Mouse (Mus musculus) heart, embryonic 14.5 days (tissue): ENCODE results near the gene Abcb9. TPM values are rescaled to one million over a fixed set of nuclear protein-coding genes. Genes with fewer than 3 reads are reported as not detected.

Source experiments
- ATAC-seq: fragments of 200-750 bp; cut with Nextera tagmentation; 2 replicates; pipeline ENCODE4 v1.8.0; 2017; ENCODE audit warnings: low read depth, moderate TSS enrichment; ENCODE audit not compliant: insufficient number of reproducible peaks, insufficient read depth, low FRiP score
- H3K27ac ChIP-seq, 2 experiments: fragments of 200-500 bp in 1 of 2; fragments of 300-500 bp in 1 of 2; sonication (generic) in 1 of 2; replicated peaks in 1 of 2; 2 replicates each; pipeline ENCODE4 v1.5.1; 2012 to 2014; ENCODE audit warnings: low read depth in 2 of 2, low read length in 2 of 2, control low read depth in 1 of 2, mild to moderate bottlenecking in 1 of 2, mixed read lengths in 1 of 2; ENCODE audit not compliant: control insufficient read depth in 1 of 2, insufficient read depth in 1 of 2
- H3K27me3 ChIP-seq: fragments of 300-500 bp; sonication (generic); 2 replicates; pipeline ENCODE4 v1.6.1; 2014; ENCODE audit warnings: mild to moderate bottlenecking, low read length, control low read depth; ENCODE audit not compliant: control insufficient read depth, insufficient read depth
- H3K36me3 ChIP-seq: fragments of 300-500 bp; sonication (generic); 2 replicates; pipeline ENCODE4 v1.6.1; 2014; ENCODE audit warnings: mild to moderate bottlenecking, control low read depth, low read length, mixed read lengths; ENCODE audit not compliant: control insufficient read depth, insufficient read depth
- H3K4me1 ChIP-seq, 2 experiments: fragments of 200-500 bp in 1 of 2; fragments of 300-500 bp in 1 of 2; sonication (generic) in 1 of 2; 2 replicates each; pipeline ENCODE4 v1.6.1; 2012 to 2014; ENCODE audit warnings: low read length in 2 of 2, control low read depth in 1 of 2, mixed read lengths in 1 of 2; ENCODE audit not compliant: control insufficient read depth in 2 of 2, insufficient read depth in 2 of 2
- H3K4me2 ChIP-seq: fragments of 300-500 bp; sonication (generic); 2 replicates; pipeline ENCODE4 v1.6.1; 2014; ENCODE audit warnings: mild to moderate bottlenecking, low read length
- H3K4me3 ChIP-seq, 2 experiments: fragments of 200-500 bp in 1 of 2; fragments of 300-500 bp in 1 of 2; sonication (generic) in 1 of 2; 2 replicates each; pipeline ENCODE4 v1.5.1; 2012 to 2014; ENCODE audit warnings: low read length in 2 of 2, mild to moderate bottlenecking in 2 of 2, control low read depth in 1 of 2, low read depth in 1 of 2, moderate library complexity in 1 of 2; ENCODE audit not compliant: control insufficient read depth in 1 of 2, insufficient read depth in 1 of 2
- H3K9ac ChIP-seq: fragments of 300-500 bp; sonication (generic); 2 replicates; pipeline ENCODE4 v1.6.1; 2014; ENCODE audit warnings: mild to moderate bottlenecking, low read length
- H3K9me3 ChIP-seq: fragments of 300-500 bp; sonication (generic); 2 replicates; pipeline ENCODE4 v1.6.1; 2016; ENCODE audit warnings: low read length, control low read depth; ENCODE audit not compliant: control insufficient read depth
- WGBS: fragments of 180-500 bp; shearing (Covaris S2); extraction: QIAGEN DNeasy Blood & Tissue Kit; methylation state at CpG from one replicate; pipeline ENCODE4 v1.1.7; 2014; 5-methylcytosine and 5-hydroxymethylcytosine counted together
- polyA plus RNA-seq: library from polyadenylated mRNA; unstranded; fragments of >200 nt; fragmentation: Nextera tagmentation; extraction: Ambion mirVana; gene quantifications from 2 replicates; pipeline ENCODE4 v1.2.1, GENCODE M21; 2014

Abcb9 gene
- polyA plus RNA-seq, 1 experiment from 2014 or later = 0.97 TPM

- no peak overlapping the region for H3K9ac ChIP-seq
- peak; percentile 36; the same call in 1 of the 2 replicates for ATAC-seq
- H3K36me3 ChIP-seq = peaks cover 6% of the 10 kb centered on the region
- no peaks in the 10 kb centered on the region for H3K9me3 ChIP-seq
- H3K27ac ChIP-seq = peak overlapping the region; percentile 40 to 94
- peaks cover 70 to 92% of the 10 kb centered on the region in 2 experiments for H3K4me1 ChIP-seq
- H3K4me2 ChIP-seq = no peak overlapping the region
- 53% methylated on average over 7 of the region's 7 CpGs for WGBS
- H3K4me3 ChIP-seq = no peak overlapping the region
- H3K27me3 ChIP-seq = no peaks in the 10 kb centered on the region
Measured at GRCm38 (mm10) chr5:124016291-124016821, 79.2 kb downstream of the Abcb9 start.

GRCm38 (mm10) chr5:124015727-124016126, 79.9 kb downstream of the Abcb9 start:
- H3K27ac ChIP-seq = peak overlapping the region; percentile 24 to 94
- H3K36me3 ChIP-seq = no peaks in the 10 kb centered on the region; the same call in 1 of the 2 replicates
- 74% methylated on average over 2 of the region's 2 CpGs for WGBS
- ATAC-seq = no peak
- peak overlapping the region; percentile 11; the same call in 1 of the 2 replicates for H3K9ac ChIP-seq
- peaks cover 75 to 98% of the 10 kb centered on the region in 2 experiments for H3K4me1 ChIP-seq
- no peak overlapping the region for H3K4me3 ChIP-seq
- H3K27me3 ChIP-seq = no peaks in the 10 kb centered on the region
- peak overlapping the region; percentile 8; the same call in 1 of the 2 replicates for H3K4me2 ChIP-seq
- no peaks in the 10 kb centered on the region for H3K9me3 ChIP-seq

- Histone ChIP-seq H3K36me3 (peaks cover 7% of the 10 kb centered on the region), H3K4me1 (peaks cover 75 to 99% of the 10 kb centered on the region in 2 experiments), H3K9me3 (no peaks in the 10 kb centered on the region), H3K4me3 (peak overlapping the region; percentile 15 to 27), H3K27ac (peak overlapping the region; percentile 89 to 94), H3K4me2 (peak overlapping the region; percentile 60), H3K9ac (peak overlapping the region; percentile 62), H3K27me3 (no peaks in the 10 kb centered on the region)
- no peak for ATAC-seq
- 2% methylated on average over 11 of the region's 11 CpGs for WGBS
Measured at GRCm38 (mm10) chr5:124014791-124015251, 80.8 kb downstream of the Abcb9 start.

- peak overlapping the region; percentile 60 for H3K4me2 ChIP-seq
- WGBS = 60% methylated on average over 3 of the region's 3 CpGs
- H3K4me1 ChIP-seq = peaks cover 72 to 96% of the 10 kb centered on the region in 2 experiments
- H3K36me3 ChIP-seq = peaks cover 13% of the 10 kb centered on the region
- peak overlapping the region; percentile 89 to 94 for H3K27ac ChIP-seq
- H3K9ac ChIP-seq = peak overlapping the region; percentile 62
- no peak overlapping the region; a peak in 1 of 4 replicates for H3K4me3 ChIP-seq
- H3K9me3 ChIP-seq = no peaks in the 10 kb centered on the region
- ATAC-seq = no peak
- H3K27me3 ChIP-seq = no peaks in the 10 kb centered on the region
Measured at GRCm38 (mm10) chr5:124014180-124014579, 81.4 kb downstream of the Abcb9 start.

GRCm38 (mm10) chr5:124013747-124014146, 81.9 kb downstream of the Abcb9 start:
- 47% methylated on average over 16 of the region's 16 CpGs for WGBS
- peaks cover 17% of the 10 kb centered on the region for H3K36me3 ChIP-seq
- H3K9ac ChIP-seq = peak overlapping the region; percentile 62
- peak overlapping the region; percentile 89 to 94; a peak in 3 of 4 replicates for H3K27ac ChIP-seq
- H3K27me3 ChIP-seq = no peaks in the 10 kb centered on the region
- no peak for ATAC-seq
- H3K9me3 ChIP-seq = no peaks in the 10 kb centered on the region
- H3K4me1 ChIP-seq = peaks cover 69 to 92% of the 10 kb centered on the region in 2 experiments
- H3K4me2 ChIP-seq = peak overlapping the region; percentile 60
- no peak overlapping the region for H3K4me3 ChIP-seq

- WGBS = 48% methylated on average over 10 of the region's 10 CpGs
- Histone ChIP-seq H3K4me3 (no peak overlapping the region), H3K27me3 (no peaks in the 10 kb centered on the region), H3K9me3 (no peaks in the 10 kb centered on the region), H3K9ac (no peak overlapping the region), H3K4me2 (peak overlapping the region; percentile 60; the same call in 1 of the 2 replicates), H3K36me3 (peaks cover 26% of the 10 kb centered on the region), H3K27ac (peak overlapping the region; percentile 21 to 94; a peak in 3 of 4 replicates), H3K4me1 (peaks cover 62 to 83% of the 10 kb centered on the region in 2 experiments)
- no peak for ATAC-seq
Measured at GRCm38 (mm10) chr5:124012885-124013284, 82.7 kb downstream of the Abcb9 start.

GRCm38 (mm10) chr5:124011927-124012326, 83.7 kb downstream of the Abcb9 start:
- Histone ChIP-seq H3K4me1 (peaks cover 55 to 74% of the 10 kb centered on the region in 2 experiments), H3K4me3 (0 out of 4 replicates have a peak overlapping the region, but pooled peaks of 1 of the 2 experiments have one; percentile 1), H3K27me3 (no peaks in the 10 kb centered on the region), H3K4me2 (peak overlapping the region; percentile 60), H3K27ac (peak overlapping the region; percentile 83 to 94), H3K36me3 (peaks cover 36% of the 10 kb centered on the region), H3K9ac (peak overlapping the region; percentile 65), H3K9me3 (no peaks in the 10 kb centered on the region)
- WGBS = 7% methylated on average over 8 of the region's 8 CpGs
- ATAC-seq = no peak
